ENCODE assay signal across 19 mouse cellular contexts in genomic region chr9:48817907-48818306, GRCm38 (mm10).
"Had no signal": no experiment of that assay in that cellular context is flagged by ENCODE, and none has a peak within 500 bp of the region (broad histone marks: within the 10 kb centered on the region; RNA-seq: fewer than 3 reads in every experiment).

No protein-coding gene starts in this region.

- DNase-seq: liver; lung, postnatal 14 days; right cerebral cortex, adult 18-20 months; right cerebral cortex, postnatal 14 days; right cerebral cortex, postnatal 4 days; thymus, adult 2 months; thymus, postnatal 14 days; thymus, postnatal 4 days had no signal

- H3K9ac ChIP-seq: kidney, embryonic 15.5 days; limb, embryonic 13.5 days; liver, embryonic 12.5 days; liver, embryonic 15.5 days; lung, embryonic 15.5 days; midbrain, embryonic 12.5 days; midbrain, embryonic 15.5 days; neural tube, embryonic 12.5 days; neural tube, embryonic 15.5 days had no signal

- H3K36me3 ChIP-seq: kidney, embryonic 15.5 days; limb, embryonic 10.5 days; limb, embryonic 13.5 days; liver, embryonic 12.5 days; liver, embryonic 15.5 days; lung, embryonic 15.5 days; midbrain, embryonic 12.5 days; midbrain, embryonic 15.5 days; neural tube, embryonic 12.5 days; neural tube, embryonic 15.5 days had no signal

- H3K27me3 ChIP-seq: midbrain, embryonic 12.5 days; midbrain, embryonic 15.5 days; neural tube, embryonic 12.5 days; neural tube, embryonic 15.5 days had no signal

- H3K9me3 ChIP-seq: kidney, embryonic 15.5 days; limb, embryonic 10.5 days; limb, embryonic 13.5 days; liver, embryonic 12.5 days; liver, embryonic 15.5 days; lung, embryonic 15.5 days; midbrain, embryonic 12.5 days; midbrain, embryonic 15.5 days; neural tube, embryonic 12.5 days; neural tube, embryonic 15.5 days had no signal

- H3K27ac ChIP-seq: kidney, embryonic 15.5 days; limb, embryonic 10.5 days; limb, embryonic 13.5 days; liver, embryonic 15.5 days; lung, embryonic 15.5 days; midbrain, embryonic 12.5 days; midbrain, embryonic 15.5 days; neural tube, embryonic 12.5 days; neural tube, embryonic 15.5 days; stomach, postnatal 0 days had no signal

- H3K4me3 ChIP-seq: kidney, embryonic 15.5 days; limb, embryonic 10.5 days; limb, embryonic 13.5 days; liver, embryonic 12.5 days; liver, embryonic 15.5 days; lung, embryonic 15.5 days; midbrain, embryonic 12.5 days; midbrain, embryonic 15.5 days; neural tube, embryonic 12.5 days; neural tube, embryonic 15.5 days had no signal
